Mouse (Mus musculus) liver, adult 2 months (tissue): ENCODE results near the gene Crabp2.

Experiments
- CTCF ChIP-seq: fragments of 200-500 bp; IDR thresholded peaks from 2 replicates; pipeline ENCODE4 v1.5.1; 2011; ENCODE audit warnings: low read depth, low read length, control low read depth
- POLR2A ChIP-seq: fragments of 200-500 bp; IDR thresholded peaks from 2 replicates; pipeline ENCODE4 v1.6.1; 2011; ENCODE audit warnings: low read length, control low read depth; ENCODE audit not compliant: insufficient read depth; ENCODE audit errors: extremely low read depth

- TF ChIP-seq POLR2A: no peak
- no peak for TF ChIP-seq CTCF
These were observed 49.2 kb upstream of the Crabp2 start for GRCm38 (mm10) chr3:87899266-87899665.
